Mouse (Mus musculus) cerebellum, postnatal 4 days (tissue): ENCODE results near the gene Ppip5k1.

Experiments
- DNase-seq, 2 experiments: peaks; one replicate each; pipeline ENCODE4 v3.0.0; 2022; ENCODE audit warnings: low spot score in 2 of 2, mixed read lengths in 1 of 2

Gene Ppip5k1

DNA sequence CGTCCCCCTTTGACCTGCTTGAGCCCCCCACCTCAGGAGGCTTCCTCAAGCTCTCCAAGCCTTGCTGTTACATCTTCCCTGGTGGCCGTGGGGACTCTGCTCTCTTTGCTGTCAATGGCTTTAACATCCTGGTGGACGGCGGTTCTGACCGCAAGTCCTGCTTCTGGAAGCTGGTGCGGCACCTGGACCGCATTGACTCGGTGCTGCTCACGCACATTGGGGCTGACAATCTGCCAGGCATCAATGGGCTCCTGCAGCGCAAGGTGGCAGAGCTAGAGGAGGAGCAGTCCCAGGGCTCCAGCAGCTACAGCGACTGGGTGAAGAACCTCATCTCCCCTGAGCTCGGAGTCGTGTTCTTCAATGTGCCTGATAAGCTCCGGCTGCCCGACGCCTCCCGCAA lies 55.7 kb downstream of the Ppip5k1 start:
- no peak for DNase-seq

GRCm38 (mm10) chr2:121298131-121298530 lies 57.1 kb downstream of the Ppip5k1 start:
- no peak for DNase-seq

GRCm38 (mm10) chr2:121297701-121298100 lies 57.5 kb downstream of the Ppip5k1 start:
- no peak for DNase-seq

GRCm38 (mm10) chr2:121296754-121297231 lies 58.4 kb downstream of the Ppip5k1 start:
- DNase-seq: no peak

DNA sequence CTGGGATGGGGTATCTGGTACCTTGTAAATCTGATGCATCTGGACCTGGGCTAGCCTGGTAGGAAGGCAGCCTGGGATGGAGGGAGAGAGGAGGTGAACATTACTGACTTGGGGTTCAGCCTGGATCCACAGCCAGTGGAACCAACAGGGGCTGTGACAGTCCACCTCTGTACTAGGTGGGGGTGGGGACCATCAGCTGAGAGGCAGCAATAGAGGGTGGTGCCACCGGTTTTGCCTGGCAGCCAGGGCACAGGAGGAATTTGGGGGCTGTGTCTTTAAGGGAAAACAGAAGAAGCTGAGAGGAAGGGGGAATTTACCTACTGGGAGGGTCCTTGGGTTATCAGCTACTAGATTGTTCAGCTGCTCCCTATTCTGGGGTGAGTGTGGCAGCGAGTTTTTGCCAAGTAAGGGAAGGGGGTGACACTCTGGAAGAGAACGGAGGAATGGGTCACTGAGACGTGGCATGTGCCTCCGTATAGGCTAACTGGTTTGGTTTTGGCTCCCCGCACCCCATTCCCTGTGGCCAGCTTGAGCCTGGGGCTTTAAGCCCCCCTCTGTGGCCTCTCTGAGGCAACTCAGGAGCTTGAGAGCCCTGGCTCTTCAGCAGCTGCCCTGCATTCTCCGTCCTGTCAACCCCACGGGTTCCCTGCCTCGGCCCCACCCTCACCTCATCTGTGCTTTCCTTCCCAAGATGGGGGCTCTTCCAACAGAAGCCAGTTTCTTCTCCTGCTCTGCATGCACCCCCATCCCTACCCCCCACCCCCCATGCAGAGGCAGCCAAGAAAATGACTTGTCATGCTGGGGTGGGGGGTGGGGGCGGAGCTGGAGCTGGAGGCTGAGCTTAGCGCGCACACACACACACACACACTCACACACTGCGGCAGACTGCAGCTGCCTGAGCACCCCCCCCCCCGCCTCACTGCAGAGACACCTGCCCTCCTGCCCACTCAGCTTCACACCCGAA lies 59.3 kb downstream of the Ppip5k1 start:
- peak in 1 of 2 experiments; percentile 40 for DNase-seq

GRCm38 (mm10) chr2:121294753-121295607 lies 60.2 kb downstream of the Ppip5k1 start:
- peak in 1 of 2 experiments; percentile 69 for DNase-seq

DNA sequence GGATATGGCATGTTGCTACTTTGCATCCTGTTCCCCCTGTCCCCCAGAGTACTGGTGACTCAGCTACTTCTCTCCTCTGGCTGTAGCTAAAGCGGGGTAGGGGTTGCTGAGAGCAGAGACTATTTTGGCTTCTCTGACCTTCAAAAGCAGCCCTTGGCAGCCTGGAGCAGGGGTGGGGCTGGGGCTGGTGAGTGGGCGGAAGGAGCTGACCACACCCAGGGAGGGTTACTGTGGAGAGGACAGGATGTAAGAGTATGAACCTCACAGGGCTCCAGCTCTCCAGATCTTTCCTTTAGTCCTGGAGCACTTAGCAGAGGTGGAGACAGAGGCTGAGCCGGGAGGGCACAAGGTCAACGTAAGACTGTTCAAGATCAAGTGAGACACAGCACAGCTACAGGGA lies 61.0 kb downstream of the Ppip5k1 start:
- no peak for DNase-seq

GRCm38 (mm10) chr2:121292316-121293013 lies 62.7 kb downstream of the Ppip5k1 start:
- no peak for DNase-seq

- no peak for DNase-seq
Observed at GRCm38 (mm10) chr2:121289730-121290540, 65.3 kb downstream of the Ppip5k1 start.

DNA sequence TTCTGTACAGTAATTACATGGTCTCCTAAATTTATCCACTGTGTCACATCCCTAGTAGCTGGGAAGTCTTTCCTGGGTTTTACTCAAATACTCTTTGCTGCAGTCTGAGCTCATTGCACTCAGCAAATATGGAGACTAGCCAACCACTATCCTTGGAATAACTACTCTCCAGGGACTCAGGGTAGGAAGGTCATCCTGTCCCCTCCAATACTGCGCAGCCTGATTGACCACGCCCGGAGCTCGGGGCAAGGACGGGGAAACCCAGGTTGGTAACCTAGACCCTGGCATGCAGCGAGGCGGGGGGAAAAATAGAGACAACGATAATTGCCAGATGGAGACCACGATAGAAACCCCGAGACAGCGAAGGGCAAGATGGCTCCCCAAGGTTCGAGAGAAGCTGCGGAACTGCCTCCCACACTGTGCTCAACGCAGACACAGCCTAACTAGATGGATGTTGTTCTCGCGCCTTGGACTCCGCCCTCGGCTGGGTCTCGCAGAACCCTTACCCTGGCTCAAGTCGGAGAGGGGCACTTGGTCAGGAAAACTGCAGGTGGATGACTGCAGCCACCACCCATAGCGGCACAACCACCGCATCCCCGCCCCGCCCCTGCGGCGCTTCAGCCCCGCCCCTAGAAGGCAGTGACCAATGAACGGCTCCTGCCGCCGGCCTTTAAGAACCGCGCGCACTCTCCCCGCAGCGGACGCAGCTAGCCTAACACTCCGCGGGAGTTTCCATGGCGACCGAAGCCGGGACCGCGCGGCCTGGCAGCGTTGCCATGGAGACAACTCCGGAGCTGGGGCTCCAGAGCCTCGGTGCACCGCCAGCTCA lies 66.1 kb downstream of the Ppip5k1 start, which contains the start of gene Map1a:
Gene Map1a (plus strand): TSS at position 700 of the 829 bp plus-strand sequence.
- peak; percentile 88 to 96 for DNase-seq

DNA sequence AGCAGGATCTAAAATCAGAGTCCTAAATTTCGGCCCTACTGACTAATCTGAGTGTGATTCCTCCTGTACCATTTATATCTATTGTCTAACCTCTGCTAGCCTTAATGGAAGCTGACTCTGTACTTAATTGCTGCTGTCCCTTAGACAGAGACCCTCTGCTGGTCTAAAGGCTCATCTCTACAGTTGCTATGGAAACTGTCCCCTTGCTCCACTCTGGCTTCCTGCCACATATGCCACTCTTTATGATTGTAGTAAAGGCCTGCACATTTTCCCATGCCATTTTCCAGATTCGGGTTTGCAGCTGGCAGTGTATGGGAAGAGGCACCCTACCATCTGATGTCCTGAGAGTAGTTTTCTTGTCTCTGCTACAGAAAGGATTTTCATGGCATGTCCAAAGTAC lies 67.3 kb downstream of the Ppip5k1 start:
- DNase-seq: no peak

- DNase-seq: no peak
Observed at GRCm38 (mm10) chr2:121271928-121272516, 83.2 kb downstream of the Ppip5k1 start.

DNA sequence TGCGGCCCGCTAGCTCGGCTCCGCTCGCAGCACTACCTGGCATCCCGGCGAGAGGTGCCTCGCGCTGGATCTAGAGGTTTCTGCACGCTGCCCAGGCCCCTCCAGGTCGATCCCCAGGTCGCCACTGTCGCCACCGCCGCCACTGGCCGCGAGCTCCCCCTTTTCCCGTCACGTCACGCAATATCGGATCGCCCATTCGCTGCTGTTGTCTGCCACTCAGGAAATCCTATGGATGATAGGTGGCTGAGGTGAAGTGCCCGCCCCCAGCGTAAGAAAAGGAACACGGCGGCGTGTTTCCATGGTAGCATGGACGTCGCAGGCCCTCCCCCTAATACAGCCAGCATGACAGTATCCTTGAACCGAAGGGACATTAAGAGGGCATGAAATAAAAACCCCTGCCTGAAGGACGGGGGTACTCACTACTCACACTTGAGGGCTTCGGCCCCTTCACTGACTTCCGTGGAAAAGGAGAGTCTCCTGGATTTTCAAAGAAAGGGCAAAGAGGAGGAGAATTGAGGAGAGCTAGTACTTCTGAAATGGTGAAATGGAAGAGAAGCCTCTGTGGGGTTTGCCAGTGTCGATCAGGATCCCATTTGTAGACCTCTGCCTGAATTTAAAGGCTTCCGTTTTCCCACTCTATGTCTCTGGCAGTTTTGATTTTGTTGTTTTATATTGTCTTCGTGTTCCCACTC lies 83.8 kb downstream of the Ppip5k1 start, which contains the start of gene Trp53bp1:
Gene Trp53bp1 (minus strand): TSS at position 172 of the 692 bp plus-strand sequence.
- DNase-seq: peak; percentile 84 to 94

DNA sequence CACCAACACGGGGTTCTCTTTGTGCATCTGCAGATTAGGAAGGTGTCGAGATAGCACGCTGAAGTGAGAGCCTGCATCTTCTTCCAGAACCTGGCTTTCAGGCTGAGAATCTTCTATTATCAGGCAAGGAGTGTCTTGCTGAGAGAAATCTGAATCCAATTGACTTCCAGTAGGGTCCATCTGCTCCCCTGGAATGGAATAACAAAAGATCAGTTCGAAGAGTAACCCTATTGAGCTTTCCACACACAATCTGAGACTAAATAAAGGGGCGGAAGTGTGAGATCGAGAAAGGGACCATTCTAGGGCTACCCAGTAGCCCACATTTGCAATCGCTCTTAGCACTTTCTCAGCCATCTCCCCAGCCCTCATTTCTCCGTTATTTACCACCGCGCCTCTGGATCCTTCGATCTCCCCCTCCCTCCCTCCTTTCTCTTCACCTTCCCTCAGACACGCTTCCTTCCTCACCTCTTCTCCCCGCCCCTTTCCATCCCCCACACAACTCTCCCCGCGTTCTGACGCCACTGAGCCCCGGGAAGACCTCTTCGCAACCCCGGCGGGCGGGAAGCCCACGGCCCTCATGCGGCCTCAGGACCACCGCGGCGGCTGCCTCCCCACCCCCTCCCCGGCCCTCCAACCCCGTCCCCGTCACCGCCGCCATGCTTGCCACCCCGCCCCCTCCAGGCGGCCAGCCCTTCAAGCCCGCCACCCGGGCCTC lies 84.5 kb downstream of the Ppip5k1 start:
- DNase-seq: peak in 1 of 2 experiments; percentile 22

DNA sequence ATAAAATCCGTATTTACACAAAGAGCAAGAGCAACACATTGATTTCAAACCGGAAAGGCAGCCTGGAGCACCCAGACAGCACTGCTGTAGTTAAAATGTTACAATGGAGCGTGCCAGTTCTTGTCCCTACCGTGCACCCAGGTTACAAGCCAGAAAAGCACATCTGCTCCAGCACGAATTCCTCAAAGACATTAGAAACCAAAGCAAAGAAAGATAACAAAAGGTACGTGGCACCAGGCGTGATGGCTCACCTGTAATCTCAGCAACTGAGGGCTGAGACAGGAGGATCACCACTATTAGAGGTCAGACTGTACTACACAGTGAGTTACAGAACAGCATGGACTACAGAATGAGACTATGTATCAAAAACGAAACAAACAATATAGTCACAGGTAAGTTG lies 86.8 kb downstream of the Ppip5k1 start:
- no peak for DNase-seq
